9 mouse cellular contexts compared by ENCODE assay signal in genomic region chr17:25415421-25415913, GRCm38 (mm10). TPM values are rescaled to one million over a fixed set of nuclear protein-coding genes. Genes with fewer than 3 reads are reported as not detected.
DNase-seq lines count a peak whose midpoint lies in the region; ATAC-seq and TF ChIP-seq lines count a peak whose summit lies in the region.
"Had no signal": no experiment of that assay in that cellular context is flagged by ENCODE, and none has a peak within 500 bp of the region (broad histone marks: within the 10 kb centered on the region; RNA-seq: fewer than 3 reads in every experiment).

No protein-coding gene starts in this region.

- peak overlapping the region; percentile 29; the same call in 1 of the 2 replicates for H3K4me2 ChIP-seq in forebrain, embryonic 12.5 days
- H3K4me2 ChIP-seq in intestine, embryonic 15.5 days (replicated peaks) = peak overlapping the region; percentile 24
- H3K4me2 ChIP-seq in neural tube, embryonic 13.5 days = no peak overlapping the region

- peak overlapping the region; percentile 59; the same call in 1 of the 2 replicates for H3K27ac ChIP-seq in layer of hippocampus, adult 2 months
- peak overlapping the region; percentile 72 for H3K27ac ChIP-seq in forebrain, embryonic 12.5 days
- peak overlapping the region; percentile 36 for H3K27ac ChIP-seq in intestine, embryonic 15.5 days
- H3K27ac ChIP-seq in neural tube, embryonic 13.5 days (replicated peaks) = peak overlapping the region; percentile 73

- H3K9me3 ChIP-seq in forebrain, embryonic 12.5 days = no peaks in the 10 kb centered on the region
- no peaks in the 10 kb centered on the region for H3K9me3 ChIP-seq in intestine, embryonic 15.5 days
- no peaks in the 10 kb centered on the region for H3K9me3 ChIP-seq in neural tube, embryonic 13.5 days
- H3K9me3 ChIP-seq: G1E had no signal

- intact Hi-C loops in left cerebral cortex, postnatal 14 days (cut with DNase I) = no loop called here

- peaks cover 78% of the 10 kb centered on the region for H3K4me1 ChIP-seq in forebrain, embryonic 12.5 days
- peaks cover 38% of the 10 kb centered on the region for H3K4me1 ChIP-seq in intestine, embryonic 15.5 days (replicated peaks)
- peaks cover 78% of the 10 kb centered on the region for H3K4me1 ChIP-seq in neural tube, embryonic 13.5 days (replicated peaks)

- WGBS in forebrain, embryonic 12.5 days = 0% methylated on average over 4 of the region's 6 CpGs
- WGBS in intestine, embryonic 15.5 days = 10% methylated on average over 6 of the region's 6 CpGs
- WGBS in neural tube, embryonic 13.5 days = 5% methylated on average over 6 of the region's 6 CpGs

- TF ChIP-seq CTCF in layer of hippocampus, adult 2 months (conservative IDR thresholded peaks at IDR 0.05) = no peak

- DNase-seq in layer of hippocampus, adult 2 months (ENCODE audit: low spot score in 2 of 2) = no peak
- DNase-seq in layer of hippocampus, adult 11-12 months (ENCODE audit: low spot score) = no peak
- no peak for DNase-seq in left cerebral cortex, postnatal 14 days (ENCODE audit: low spot score in 2 of 2)
- DNase-seq in ovary, adult 18-20 months (ENCODE audit: low spot score) = no peak
- DNase-seq in right cerebral cortex, postnatal 36 days (ENCODE audit: low spot score in 2 of 2) = no peak

- no peak overlapping the region for H3K4me3 ChIP-seq in layer of hippocampus, adult 2 months
- no peak overlapping the region for H3K4me3 ChIP-seq in forebrain, embryonic 12.5 days (replicated peaks)
- H3K4me3 ChIP-seq in intestine, embryonic 15.5 days (replicated peaks) = no peak overlapping the region
- H3K4me3 ChIP-seq in neural tube, embryonic 13.5 days = no peak overlapping the region

- H3K27me3 ChIP-seq in forebrain, embryonic 12.5 days = peaks cover 23% of the 10 kb centered on the region
- no peaks in the 10 kb centered on the region for H3K27me3 ChIP-seq in intestine, embryonic 15.5 days (replicated peaks)
- no peaks in the 10 kb centered on the region for H3K27me3 ChIP-seq in neural tube, embryonic 13.5 days

- H3K36me3 ChIP-seq in forebrain, embryonic 12.5 days (replicated peaks) = no peaks in the 10 kb centered on the region
- H3K36me3 ChIP-seq in intestine, embryonic 15.5 days = no peaks in the 10 kb centered on the region
- H3K36me3 ChIP-seq in neural tube, embryonic 13.5 days = no peaks in the 10 kb centered on the region
- H3K36me3 ChIP-seq: G1E had no signal

- H3K9ac ChIP-seq in forebrain, embryonic 12.5 days = peak overlapping the region; percentile 33; the same call in 1 of the 2 replicates
- no peak overlapping the region for H3K9ac ChIP-seq in intestine, embryonic 15.5 days
- peak overlapping the region; percentile 39 for H3K9ac ChIP-seq in neural tube, embryonic 13.5 days

- ATAC-seq in forebrain, embryonic 12.5 days (ENCODE audit: low FRiP score) = peak; percentile 27; the same call in 1 of the 2 replicates
- ATAC-seq in intestine, embryonic 15.5 days = peak; percentile 62
- ATAC-seq in neural tube, embryonic 13.5 days (ENCODE audit: low read depth) = peak; percentile 45

RNA-seq across cellular contexts. Expression of gene Cacna1h, which starts 18.1 kb away (rescaled TPM):
- 100 to 1,000 TPM; 121 to 142 TPM for total RNA-seq in layer of hippocampus, adult 2 months (2021)
- 7.8 and 7.9 TPM in 2 replicates for polyA plus RNA-seq in forebrain, embryonic 12.5 days (2016; fragmentation: Nextera tagmentation; extraction: Ambion mirVana)
- 4.3 and 4.6 TPM in 2 replicates for polyA plus RNA-seq in intestine, embryonic 15.5 days (2015; fragmentation: Nextera tagmentation; extraction: Ambion mirVana)
- polyA plus RNA-seq in neural tube, embryonic 13.5 days (2015; fragmentation: Nextera tagmentation; extraction: Ambion mirVana) = 12.0 and 12.6 TPM in 2 replicates
- 10 to 100 TPM; 42.1 to 43.2 TPM for total RNA-seq in left cerebral cortex, postnatal 14 days (2021)
- polyA plus RNA-seq: G1E had no signal

RNA-seq across cellular contexts. Expression of gene Tekt4, which starts 38.9 kb away (rescaled TPM):
- total RNA-seq in layer of hippocampus, adult 2 months (2021) = 1 to 10 TPM; 1.8 to 2.0 TPM
- polyA plus RNA-seq in forebrain, embryonic 12.5 days (2016; fragmentation: Nextera tagmentation; extraction: Ambion mirVana) = 0.19 and 0.31 TPM in 2 replicates
- polyA plus RNA-seq in intestine, embryonic 15.5 days (2015; fragmentation: Nextera tagmentation; extraction: Ambion mirVana) = not detected in 2 replicates
- 0.57 and 0.87 TPM in 2 replicates for polyA plus RNA-seq in neural tube, embryonic 13.5 days (2015; fragmentation: Nextera tagmentation; extraction: Ambion mirVana)
- 1 to 10 TPM; 1.5 to 3.8 TPM for total RNA-seq in left cerebral cortex, postnatal 14 days (2021)
- total RNA-seq: G1E had no signal
- polyA plus RNA-seq: G1E had no signal

RNA-seq across cellular contexts. Expression of gene Tpsg1, which starts 46.4 kb away (rescaled TPM):
- total RNA-seq in layer of hippocampus, adult 2 months (2021) = not detected
- 0.29 and 0.45 TPM in 2 replicates for polyA plus RNA-seq in forebrain, embryonic 12.5 days (2016; fragmentation: Nextera tagmentation; extraction: Ambion mirVana)
- 14.3 and 17.6 TPM in 2 replicates for polyA plus RNA-seq in intestine, embryonic 15.5 days (2015; fragmentation: Nextera tagmentation; extraction: Ambion mirVana)
- polyA plus RNA-seq in neural tube, embryonic 13.5 days (2015; fragmentation: Nextera tagmentation; extraction: Ambion mirVana) = 0.68 TPM in 1 of 2 replicates, not detected in the other
- not detected for total RNA-seq in left cerebral cortex, postnatal 14 days (2021)
- polyA plus RNA-seq: G1E had no signal

RNA-seq across cellular contexts. Expression of gene Tpsb2, which starts 49.4 kb away (rescaled TPM):
- under 1 TPM in 1 of 2 experiments, not detected in 1; 0.82 TPM for total RNA-seq in layer of hippocampus, adult 2 months (2021)
- not detected in 2 replicates for polyA plus RNA-seq in forebrain, embryonic 12.5 days (2016; fragmentation: Nextera tagmentation; extraction: Ambion mirVana)
- 1.9 TPM in 2 replicates for polyA plus RNA-seq in intestine, embryonic 15.5 days (2015; fragmentation: Nextera tagmentation; extraction: Ambion mirVana)
- 0.45 TPM in 1 of 2 replicates, not detected in the other for polyA plus RNA-seq in neural tube, embryonic 13.5 days (2015; fragmentation: Nextera tagmentation; extraction: Ambion mirVana)
- total RNA-seq in left cerebral cortex, postnatal 14 days (2021) = under 1 TPM in 1 of 2 experiments, not detected in 1; 0.26 TPM
- polyA plus RNA-seq: G1E had no signal
